Mouse (Mus musculus): ENCODE measurements around the gene Hrasls5. TPM values are rescaled to one million over a fixed set of nuclear protein-coding genes. Genes with fewer than 3 reads are reported as not detected.

The Hrasls5 gene
- polyA plus RNA-seq, 1 experiment, result 0.23 TPM

GRCm38 (mm10) chr19:7633786-7634185 is 21.4 kb downstream of the Hrasls5 start:
- H3K4me1 ChIP-seq (ENCODE audit: control insufficient read depth, insufficient read depth, low read length), result no peaks in the 10 kb centered on the region
- TF ChIP-seq CTCF (IDR thresholded peaks at IDR 0.05; ENCODE audit: extremely low read depth, insufficient read depth, low read length) (no peak), POLR2A (IDR thresholded peaks at IDR 0.05; ENCODE audit: extremely low read depth, insufficient read depth, low read length) (no peak)

GRCm38 (mm10) chr19:7648913-7649666 is 36.7 kb downstream of the Hrasls5 start:
- TF ChIP-seq POLR2A (IDR thresholded peaks at IDR 0.05; ENCODE audit: extremely low read depth, insufficient read depth, low read length) (no peak), CTCF (IDR thresholded peaks at IDR 0.05; ENCODE audit: extremely low read depth, insufficient read depth, low read length) (no peak)

More at GRCm38 (mm10) chr19:7633786-7634185, 21.4 kb downstream of the Hrasls5 start:
- Histone ChIP-seq H3K4me3 (ENCODE audit: insufficient read depth, low read length) (no peak overlapping the region), H3K27ac (ENCODE audit: insufficient read depth, low read length) (no peak overlapping the region)

GRCm38 (mm10) chr19:7672033-7672432 is 59.7 kb downstream of the Hrasls5 start:
- TF ChIP-seq CTCF (IDR thresholded peaks at IDR 0.05; ENCODE audit: extremely low read depth, insufficient read depth, low read length), result no peak
- TF ChIP-seq POLR2A (IDR thresholded peaks at IDR 0.05; ENCODE audit: extremely low read depth, insufficient read depth, low read length), result no peak
- Histone ChIP-seq H3K4me1 (ENCODE audit: control insufficient read depth, insufficient read depth, low read length) (no peaks in the 10 kb centered on the region), H3K4me3 (ENCODE audit: insufficient read depth, low read length) (no peak overlapping the region), H3K27ac (ENCODE audit: insufficient read depth, low read length) (no peak overlapping the region)

More at GRCm38 (mm10) chr19:7648913-7649666, 36.7 kb downstream of the Hrasls5 start:
- Histone ChIP-seq H3K4me1 (ENCODE audit: control insufficient read depth, insufficient read depth, low read length) (no peaks in the 10 kb centered on the region), H3K4me3 (ENCODE audit: insufficient read depth, low read length) (no peak overlapping the region), H3K27ac (ENCODE audit: insufficient read depth, low read length) (no peak overlapping the region)

- TF ChIP-seq CTCF (IDR thresholded peaks at IDR 0.05; ENCODE audit: extremely low read depth, insufficient read depth, low read length) (no peak), POLR2A (IDR thresholded peaks at IDR 0.05; ENCODE audit: extremely low read depth, insufficient read depth, low read length) (no peak)
- Histone ChIP-seq H3K4me3 (ENCODE audit: insufficient read depth, low read length) (no peak overlapping the region), H3K27ac (ENCODE audit: insufficient read depth, low read length) (no peak overlapping the region), H3K4me1 (ENCODE audit: control insufficient read depth, insufficient read depth, low read length) (no peaks in the 10 kb centered on the region)
Measured at GRCm38 (mm10) chr19:7687988-7688387, 75.6 kb downstream of the Hrasls5 start.

Other genes starting within 250 kb of the Hrasls5 start
- 22.6 and 22.8 TPM in 2 replicates for gene Spindoc, start 229.5 kb upstream of the Hrasls5 start, polyA plus RNA-seq (2012; rRNA removed)
- 26.7 and 32.9 TPM in 2 replicates for gene 2700081O15Rik, start 194.9 kb upstream of the Hrasls5 start, polyA plus RNA-seq (2012; rRNA removed)
- gene Rtn3, start 129.3 kb upstream of the Hrasls5 start, polyA plus RNA-seq (2012; rRNA removed), result 810 and 857 TPM in 2 replicates
- gene Atl3, start 118.5 kb upstream of the Hrasls5 start, polyA plus RNA-seq (2012; rRNA removed), result 17.2 and 19.4 TPM in 2 replicates
- gene Pla2g16, start 55.1 kb upstream of the Hrasls5 start, polyA plus RNA-seq (2012; rRNA removed), result 37.3 and 45.4 TPM in 2 replicates
- 0.72 and 0.79 TPM in 2 replicates for gene Lgals12, start 5.3 kb upstream of the Hrasls5 start, polyA plus RNA-seq (2012; rRNA removed)
- not detected in 2 replicates for gene Slc22a19, start 98.8 kb downstream of the Hrasls5 start, polyA plus RNA-seq (2012; rRNA removed)
- gene Slc22a26, start 190.1 kb downstream of the Hrasls5 start, polyA plus RNA-seq (2012; rRNA removed), result not detected in 2 replicates

Measured in cortical plate, adult 2 months (tissue).